Mouse (Mus musculus) heart, embryonic 14.5 days (tissue): ENCODE data around the gene Phactr1. TPM values are rescaled to one million over a fixed set of nuclear protein-coding genes. Genes with fewer than 3 reads are reported as not detected.

Source experiments
- ATAC-seq: fragments of 200-750 bp; cut with Nextera tagmentation; 2 replicates; pipeline ENCODE4 v1.8.0; 2017; ENCODE audit warnings: low read depth, moderate TSS enrichment; ENCODE audit not compliant: insufficient number of reproducible peaks, insufficient read depth, low FRiP score
- H3K27ac ChIP-seq, 2 experiments: fragments of 200-500 bp in 1 of 2; fragments of 300-500 bp in 1 of 2; sonication (generic) in 1 of 2; replicated peaks in 1 of 2; 2 replicates each; pipeline ENCODE4 v1.5.1; 2012 to 2014; ENCODE audit warnings: low read depth in 2 of 2, low read length in 2 of 2, control low read depth in 1 of 2, mild to moderate bottlenecking in 1 of 2, mixed read lengths in 1 of 2; ENCODE audit not compliant: control insufficient read depth in 1 of 2, insufficient read depth in 1 of 2
- H3K27me3 ChIP-seq: fragments of 300-500 bp; sonication (generic); 2 replicates; pipeline ENCODE4 v1.6.1; 2014; ENCODE audit warnings: mild to moderate bottlenecking, low read length, control low read depth; ENCODE audit not compliant: control insufficient read depth, insufficient read depth
- H3K36me3 ChIP-seq: fragments of 300-500 bp; sonication (generic); 2 replicates; pipeline ENCODE4 v1.6.1; 2014; ENCODE audit warnings: mild to moderate bottlenecking, control low read depth, low read length, mixed read lengths; ENCODE audit not compliant: control insufficient read depth, insufficient read depth
- H3K4me1 ChIP-seq, 2 experiments: fragments of 200-500 bp in 1 of 2; fragments of 300-500 bp in 1 of 2; sonication (generic) in 1 of 2; 2 replicates each; pipeline ENCODE4 v1.6.1; 2012 to 2014; ENCODE audit warnings: low read length in 2 of 2, control low read depth in 1 of 2, mixed read lengths in 1 of 2; ENCODE audit not compliant: control insufficient read depth in 2 of 2, insufficient read depth in 2 of 2
- H3K4me2 ChIP-seq: fragments of 300-500 bp; sonication (generic); 2 replicates; pipeline ENCODE4 v1.6.1; 2014; ENCODE audit warnings: mild to moderate bottlenecking, low read length
- H3K4me3 ChIP-seq, 2 experiments: fragments of 200-500 bp in 1 of 2; fragments of 300-500 bp in 1 of 2; sonication (generic) in 1 of 2; 2 replicates each; pipeline ENCODE4 v1.5.1; 2012 to 2014; ENCODE audit warnings: low read length in 2 of 2, mild to moderate bottlenecking in 2 of 2, control low read depth in 1 of 2, low read depth in 1 of 2, moderate library complexity in 1 of 2; ENCODE audit not compliant: control insufficient read depth in 1 of 2, insufficient read depth in 1 of 2
- H3K9ac ChIP-seq: fragments of 300-500 bp; sonication (generic); 2 replicates; pipeline ENCODE4 v1.6.1; 2014; ENCODE audit warnings: mild to moderate bottlenecking, low read length
- H3K9me3 ChIP-seq: fragments of 300-500 bp; sonication (generic); 2 replicates; pipeline ENCODE4 v1.6.1; 2016; ENCODE audit warnings: low read length, control low read depth; ENCODE audit not compliant: control insufficient read depth
- WGBS: fragments of 180-500 bp; shearing (Covaris S2); extraction: QIAGEN DNeasy Blood & Tissue Kit; methylation state at CpG from one replicate; pipeline ENCODE4 v1.1.7; 2014; 5-methylcytosine and 5-hydroxymethylcytosine counted together
- polyA plus RNA-seq: library from polyadenylated mRNA; unstranded; fragments of >200 nt; fragmentation: Nextera tagmentation; extraction: Ambion mirVana; gene quantifications from 2 replicates; pipeline ENCODE4 v1.2.1, GENCODE M21; 2014

Phactr1 gene
- polyA plus RNA-seq, 1 experiment from 2014 or later, result 8.9 TPM

- Histone ChIP-seq H3K36me3 (no peaks in the 10 kb centered on the region), H3K9ac (no peak overlapping the region), H3K9me3 (no peaks in the 10 kb centered on the region), H3K27me3 (no peaks in the 10 kb centered on the region), H3K27ac (no peak overlapping the region), H3K4me3 (no peak overlapping the region), H3K4me2 (peak overlapping the region; percentile 42), H3K4me1 (peaks cover 2 to 10% of the 10 kb centered on the region in 2 experiments)
- WGBS, result 40% methylated on average over 7 of the region's 7 CpGs
- no peak for ATAC-seq
Observed at GRCm38 (mm10) chr13:43094365-43094764, 413.9 kb downstream of the Phactr1 start.

DNA sequence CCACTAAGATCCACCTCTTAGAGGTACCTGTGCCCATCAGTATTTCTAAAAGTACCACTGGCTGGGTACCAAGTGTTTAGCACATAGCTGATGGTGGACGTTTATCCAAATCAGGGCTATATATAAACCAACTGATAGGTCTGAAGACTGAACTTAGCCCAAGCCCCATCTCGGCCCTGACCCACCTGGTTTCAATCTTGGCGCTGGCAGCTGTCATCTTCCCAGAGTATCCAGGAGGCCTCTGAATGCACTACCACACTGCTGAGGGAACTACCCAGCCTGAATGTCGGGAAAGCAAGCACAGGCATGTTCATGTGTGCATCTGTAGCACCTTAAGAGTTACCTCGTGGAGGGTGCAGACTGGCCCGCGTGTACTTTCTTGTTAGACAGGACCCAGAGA, 422.5 kb downstream of the Phactr1 start:
- 34% methylated on average over 7 of the region's 7 CpGs for WGBS
- ATAC-seq, result peak; percentile 44
- no peak overlapping the region for H3K4me3 ChIP-seq
- peak overlapping the region; percentile 40 to 65 for H3K27ac ChIP-seq
- 0 out of 2 replicates have a peak overlapping the region, but pooled peaks have one; percentile 19 for H3K4me2 ChIP-seq
- no peaks in the 10 kb centered on the region for H3K27me3 ChIP-seq
- H3K9ac ChIP-seq, result no peak overlapping the region
- peaks cover 15 to 34% of the 10 kb centered on the region in 2 experiments for H3K4me1 ChIP-seq
- no peaks in the 10 kb centered on the region for H3K36me3 ChIP-seq
- peaks cover 4% of the 10 kb centered on the region; the same call in 1 of the 2 replicates for H3K9me3 ChIP-seq

DNA sequence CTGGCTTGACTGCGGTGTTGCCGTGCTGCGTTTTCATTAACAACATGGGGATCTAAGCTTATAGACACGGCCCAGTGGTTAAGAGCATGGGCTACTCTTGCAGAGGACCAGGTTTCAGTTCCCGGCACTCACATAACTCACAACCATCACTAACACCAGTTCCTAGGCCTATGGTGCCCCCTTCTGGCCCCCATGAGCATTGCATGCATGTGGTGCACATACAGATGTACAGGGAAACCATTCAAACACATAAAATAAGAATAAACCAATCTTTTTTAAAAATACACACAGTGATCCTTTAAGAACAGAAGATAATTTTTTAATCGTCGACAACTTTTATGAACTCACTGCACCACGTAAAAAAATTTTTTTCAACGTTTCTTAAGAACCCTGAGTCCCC, 424.1 kb downstream of the Phactr1 start:
- peaks cover 15 to 34% of the 10 kb centered on the region in 2 experiments for H3K4me1 ChIP-seq
- no peak overlapping the region for H3K4me3 ChIP-seq
- ATAC-seq, result no peak
- H3K4me2 ChIP-seq, result no peak overlapping the region
- no peaks in the 10 kb centered on the region for H3K27me3 ChIP-seq
- no peak overlapping the region for H3K9ac ChIP-seq
- H3K27ac ChIP-seq, result no peak overlapping the region
- no peaks in the 10 kb centered on the region for H3K36me3 ChIP-seq
- 96% methylated on average over 9 of the region's 9 CpGs for WGBS
- H3K9me3 ChIP-seq, result peaks cover 4% of the 10 kb centered on the region; the same call in 1 of the 2 replicates

GRCm38 (mm10) chr13:43112280-43112679, 431.9 kb downstream of the Phactr1 start:
- Histone ChIP-seq H3K4me1 (peaks cover 0 to 6% of the 10 kb centered on the region in 2 experiments; a peak in 2 of 4 replicates), H3K27me3 (no peaks in the 10 kb centered on the region), H3K4me3 (no peak overlapping the region), H3K4me2 (no peak overlapping the region), H3K9ac (no peak overlapping the region), H3K36me3 (no peaks in the 10 kb centered on the region), H3K9me3 (peaks cover 7% of the 10 kb centered on the region), H3K27ac (no peak overlapping the region)
- WGBS, result 57% methylated on average over 7 of the region's 7 CpGs
- ATAC-seq, result no peak

GRCm38 (mm10) chr13:43112707-43113106, 432.3 kb downstream of the Phactr1 start:
- H3K4me1 ChIP-seq, result peaks cover 0 to 6% of the 10 kb centered on the region in 2 experiments; a peak in 2 of 4 replicates
- ATAC-seq, result no peak
- no peaks in the 10 kb centered on the region for H3K27me3 ChIP-seq
- H3K9ac ChIP-seq, result no peak overlapping the region
- H3K27ac ChIP-seq, result no peak overlapping the region
- 69% methylated on average over 3 of the region's 3 CpGs for WGBS
- H3K36me3 ChIP-seq, result no peaks in the 10 kb centered on the region
- H3K4me3 ChIP-seq, result no peak overlapping the region
- no peak overlapping the region for H3K4me2 ChIP-seq
- H3K9me3 ChIP-seq, result peaks cover 7% of the 10 kb centered on the region

DNA sequence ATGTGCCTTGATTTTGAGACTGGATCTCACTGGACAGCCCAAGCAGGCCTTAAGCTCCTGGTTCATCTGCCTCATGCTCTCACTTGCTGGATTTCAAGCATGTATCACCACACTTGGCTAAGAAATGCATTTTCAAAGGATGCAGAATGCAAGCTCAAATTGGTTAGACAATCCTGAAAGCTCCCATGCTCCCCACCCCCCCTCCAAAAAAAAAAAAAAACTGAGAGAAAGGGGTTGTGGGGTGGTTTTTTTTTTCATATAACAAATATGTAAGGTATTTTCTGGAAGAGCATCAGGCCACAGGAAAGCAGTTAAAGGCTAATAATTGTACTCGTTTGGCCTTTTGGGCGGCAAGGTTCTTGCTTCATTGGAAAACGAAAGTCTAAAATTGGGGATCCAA, 432.7 kb downstream of the Phactr1 start:
- H3K4me1 ChIP-seq, result peaks cover 0 to 6% of the 10 kb centered on the region in 2 experiments; a peak in 2 of 4 replicates
- ATAC-seq, result no peak
- 93% methylated on average over 3 of the region's 3 CpGs for WGBS

GRCm38 (mm10) chr13:43122306-43123070, 442.1 kb downstream of the Phactr1 start:
- no peaks in the 10 kb centered on the region for H3K27me3 ChIP-seq
- H3K4me2 ChIP-seq, result no peak overlapping the region
- no peak overlapping the region for H3K4me3 ChIP-seq
- H3K27ac ChIP-seq, result no peak overlapping the region
- no peaks in the 10 kb centered on the region for H3K36me3 ChIP-seq
- no peaks in the 10 kb centered on the region for H3K9me3 ChIP-seq
- ATAC-seq, result no peak
- WGBS, result 72% methylated on average over 16 of the region's 16 CpGs
- no peak overlapping the region for H3K9ac ChIP-seq
- peaks cover 9 to 16% of the 10 kb centered on the region in 2 experiments; a peak in 3 of 4 replicates for H3K4me1 ChIP-seq

More for the DNA sequence above, 432.7 kb downstream of the Phactr1 start:
- H3K4me2 ChIP-seq, result no peak overlapping the region
- no peaks in the 10 kb centered on the region for H3K36me3 ChIP-seq
- peaks cover 7% of the 10 kb centered on the region for H3K9me3 ChIP-seq
- no peak overlapping the region for H3K9ac ChIP-seq
- H3K27ac ChIP-seq, result no peak overlapping the region
- no peak overlapping the region for H3K4me3 ChIP-seq
- H3K27me3 ChIP-seq, result no peaks in the 10 kb centered on the region
